Mouse (Mus musculus) kidney, postnatal 0 days (tissue): ENCODE data around the gene Lrrc10b. TPM values are rescaled to one million over a fixed set of nuclear protein-coding genes. Genes with fewer than 3 reads are reported as not detected.

Experiments
- ATAC-seq: fragments of 200-750 bp; cut with Nextera tagmentation; replicated peaks from 2 replicates; pipeline ENCODE4 v1.8.0; 2017; ENCODE audit warnings: low read depth, moderate number of reproducible peaks, moderate TSS enrichment, moderate library complexity; ENCODE audit not compliant: low FRiP score
- DNase-seq: peaks from one replicate; pipeline ENCODE4 v3.0.0-alpha.2; 2016; ENCODE audit warnings: low spot score
- H3K27ac ChIP-seq: fragments of 300-500 bp; sonication (generic); 2 replicates; pipeline ENCODE4 v1.5.1; 2014; ENCODE audit warnings: mild to moderate bottlenecking
- H3K27me3 ChIP-seq: fragments of 300-500 bp; sonication (generic); 2 replicates; pipeline ENCODE4 v1.6.1; 2014; ENCODE audit warnings: low read length, mixed read lengths; ENCODE audit not compliant: insufficient read depth
- H3K36me3 ChIP-seq: fragments of 300-500 bp; sonication (generic); 2 replicates; pipeline ENCODE4 v1.6.1; 2014; ENCODE audit warnings: low read length, mixed read lengths; ENCODE audit not compliant: insufficient read depth
- H3K4me1 ChIP-seq: fragments of 300-500 bp; sonication (generic); replicated peaks from 2 replicates; pipeline ENCODE4 v1.6.1; 2014; ENCODE audit warnings: antibody characterized with exemption, low read length, mixed read lengths; ENCODE audit not compliant: insufficient read depth
- H3K4me2 ChIP-seq: fragments of 300-500 bp; sonication (generic); 2 replicates; pipeline ENCODE4 v1.6.1; 2014; ENCODE audit warnings: mild to moderate bottlenecking, low read length, moderate library complexity, mixed read lengths
- H3K4me3 ChIP-seq: fragments of 300-500 bp; sonication (generic); replicated peaks from 2 replicates; pipeline ENCODE4 v1.5.1; 2014; ENCODE audit warnings: low read depth, low read length
- H3K9ac ChIP-seq: fragments of 300-500 bp; sonication (generic); 2 replicates; pipeline ENCODE4 v1.6.1; 2014; ENCODE audit warnings: low read depth, low read length
- H3K9me3 ChIP-seq: fragments of 300-500 bp; sonication (generic); replicated peaks from 2 replicates; pipeline ENCODE4 v1.6.1; 2016; ENCODE audit warnings: low read length, inconsistent platforms, mixed read lengths
- CTCF ChIP-seq: IDR thresholded peaks from 2 replicates; pipeline ENCODE4 v1.5.1; 2016; ENCODE audit warnings: antibody characterized with exemption, low read depth, mild to moderate bottlenecking, moderate library complexity
- WGBS: fragments of 180-500 bp; shearing (Covaris S2); extraction: QIAGEN DNeasy Blood & Tissue Kit; methylation state at CpG from one replicate; pipeline ENCODE4 v1.1.7; 2014; 5-methylcytosine and 5-hydroxymethylcytosine counted together
- polyA plus RNA-seq: library from polyadenylated mRNA; unstranded; fragments of >200 nt; fragmentation: Nextera tagmentation; extraction: Ambion mirVana; gene quantifications from 2 replicates; pipeline ENCODE4 v1.2.1, GENCODE M21; 2015

Lrrc10b gene
- polyA plus RNA-seq, 1 experiment from 2014 or later = 0.80 TPM

DNA sequence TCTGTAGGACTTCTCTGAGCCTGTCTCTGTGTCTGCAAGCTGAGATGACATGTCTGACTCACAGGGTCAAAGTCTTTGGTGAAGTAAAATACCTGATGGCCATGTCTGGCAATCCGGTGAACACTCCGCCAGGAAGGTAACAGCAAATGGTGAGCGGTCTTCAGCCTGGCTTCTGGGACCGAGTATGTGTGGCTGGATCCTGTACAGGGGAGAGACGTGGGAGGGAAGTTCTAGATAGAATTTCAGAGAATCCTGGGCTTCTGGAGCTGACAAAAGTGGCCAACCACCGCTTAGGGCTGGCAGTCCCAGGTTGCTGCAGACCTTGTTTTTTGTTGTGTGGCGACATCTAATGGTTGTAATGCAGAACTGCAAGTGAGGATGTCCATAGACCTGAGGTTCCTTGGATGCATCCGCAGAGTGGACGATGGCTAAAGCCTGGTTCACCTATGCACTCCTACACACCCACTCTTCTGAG, 29.0 kb upstream of the Lrrc10b start:
- peak; percentile 96 for TF ChIP-seq CTCF
- Histone ChIP-seq H3K27ac (no peak overlapping the region), H3K9ac (no peak overlapping the region), H3K9me3 (no peaks in the 10 kb centered on the region), H3K4me1 (no peaks in the 10 kb centered on the region), H3K4me3 (no peak overlapping the region), H3K27me3 (no peaks in the 10 kb centered on the region), H3K4me2 (no peak overlapping the region), H3K36me3 (no peaks in the 10 kb centered on the region)
- peak; percentile 93 for DNase-seq
- peak; percentile 60 for ATAC-seq
- 16% methylated on average over 9 of the region's 9 CpGs for WGBS

DNA sequence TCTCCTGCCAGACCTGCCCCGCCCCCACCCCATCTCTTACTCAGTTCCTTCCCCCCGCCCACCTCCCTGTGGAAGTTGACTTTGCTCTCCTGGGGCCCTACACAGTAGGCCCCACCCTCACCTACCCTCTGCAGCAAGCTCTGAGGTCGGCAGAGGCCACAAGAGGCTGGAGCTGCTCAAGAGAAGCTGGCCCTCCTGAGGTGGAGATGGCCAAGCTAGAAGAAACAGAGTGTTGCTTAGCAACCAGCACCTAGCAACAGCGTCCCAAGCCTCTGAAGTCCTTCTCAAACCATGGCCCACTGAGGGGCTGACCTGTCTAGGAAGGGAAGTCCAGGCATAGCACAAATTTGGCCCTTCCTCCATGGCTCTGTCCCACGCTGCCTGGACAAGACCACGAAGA, 25.4 kb upstream of the Lrrc10b start, which contains the start of gene Ppp1r32:
Gene Ppp1r32, minus strand, starts transcription at position 226 of the 400 bp plus-strand sequence.
- Histone ChIP-seq H3K4me3 (no peak within 1 kb of the TSS), H3K4me2 (no peak within 1 kb of the TSS), H3K9ac (no peak within 1 kb of the TSS), H3K9me3 (no peaks in the 10 kb centered on the region), H3K4me1 (no peaks in the 10 kb centered on the region), H3K27ac (no peak within 1 kb of the TSS), H3K27me3 (no peaks in the 10 kb centered on the region), H3K36me3 (no peaks in the 10 kb centered on the region)
- ATAC-seq (no peak), DNase-seq (peak; percentile 36)
- no peak for TF ChIP-seq CTCF
- 38% methylated on average over 6 of the region's 6 CpGs for WGBS

DNA sequence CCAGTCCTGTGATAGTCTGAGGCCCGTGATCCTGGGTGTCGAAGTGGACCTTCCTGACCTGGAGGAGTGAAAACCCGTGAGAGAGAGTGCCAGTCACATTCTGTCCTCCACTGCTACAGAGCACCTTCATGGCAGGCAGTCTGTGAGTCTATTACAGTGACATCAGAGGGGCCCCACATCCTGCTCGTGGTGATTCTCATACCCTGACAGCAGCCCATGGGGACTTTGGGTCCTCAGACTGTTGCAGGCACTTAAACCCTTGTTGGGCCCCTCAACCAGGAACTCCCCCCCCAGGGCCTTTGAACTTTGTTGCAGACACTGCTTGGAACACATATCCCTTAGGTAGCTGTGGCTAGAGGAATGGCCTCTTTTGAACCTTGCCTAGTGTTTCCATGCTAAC, 22.3 kb upstream of the Lrrc10b start:
- Histone ChIP-seq H3K9ac (no peak overlapping the region), H3K4me3 (no peak overlapping the region), H3K27ac (no peak overlapping the region), H3K4me2 (no peak overlapping the region), H3K4me1 (no peaks in the 10 kb centered on the region), H3K27me3 (no peaks in the 10 kb centered on the region), H3K9me3 (no peaks in the 10 kb centered on the region), H3K36me3 (no peaks in the 10 kb centered on the region)
- ATAC-seq = no peak
- TF ChIP-seq CTCF = no peak
- no peak for DNase-seq
- WGBS = 42% methylated on average over 4 of the region's 4 CpGs

DNA sequence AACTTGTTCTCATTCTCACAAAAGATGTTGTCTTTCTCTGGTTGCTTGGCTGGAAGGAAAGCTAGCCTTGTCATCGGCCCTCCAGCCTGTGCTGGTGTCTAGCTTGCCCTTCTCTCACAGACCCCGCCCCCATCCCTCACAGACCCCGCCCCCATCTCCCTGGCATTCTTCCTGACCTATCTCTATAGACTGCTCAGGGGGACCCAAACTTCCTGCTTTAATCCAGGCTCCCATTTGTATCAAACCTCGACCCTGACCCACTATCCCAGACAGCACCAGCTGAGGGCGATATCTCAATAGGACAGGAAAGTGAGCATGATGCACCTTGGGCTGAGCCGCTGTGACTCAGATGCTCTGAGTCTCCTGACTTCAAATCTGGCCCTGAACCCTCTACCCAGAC, 16.5 kb upstream of the Lrrc10b start:
- TF ChIP-seq CTCF = 0 out of 2 replicates have a peak, but pooled peaks have one; percentile 4
- 28% methylated on average over 6 of the region's 6 CpGs for WGBS
- no peak for ATAC-seq
- no peak for DNase-seq
- no peak overlapping the region for H3K9ac ChIP-seq
- H3K4me1 ChIP-seq = no peaks in the 10 kb centered on the region
- H3K27ac ChIP-seq = no peak overlapping the region
- no peaks in the 10 kb centered on the region for H3K9me3 ChIP-seq
- H3K4me3 ChIP-seq = no peak overlapping the region
- H3K36me3 ChIP-seq = no peaks in the 10 kb centered on the region
- H3K27me3 ChIP-seq = no peaks in the 10 kb centered on the region
- no peak overlapping the region for H3K4me2 ChIP-seq

DNA sequence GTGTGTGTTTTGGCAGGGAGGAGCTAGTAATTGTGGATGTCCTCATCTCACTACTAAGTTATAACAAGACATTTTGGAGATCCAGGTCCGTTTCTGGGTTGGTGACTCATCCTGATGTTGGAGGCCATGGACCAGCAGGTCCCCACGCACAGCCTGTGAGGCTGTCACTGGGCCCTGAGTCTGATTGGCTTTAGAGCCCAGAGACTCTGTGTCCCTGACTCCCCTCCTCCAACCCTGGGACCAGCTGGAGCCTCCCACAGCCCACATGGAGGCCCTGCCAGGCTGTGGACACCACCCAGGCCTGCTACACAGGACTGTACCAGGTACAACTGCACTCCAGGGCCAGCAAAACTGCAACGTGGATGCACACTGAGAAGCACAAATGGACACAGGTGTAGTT, 15.7 kb upstream of the Lrrc10b start:
- Histone ChIP-seq H3K9ac (no peak overlapping the region), H3K4me2 (no peak overlapping the region), H3K9me3 (no peaks in the 10 kb centered on the region), H3K36me3 (no peaks in the 10 kb centered on the region), H3K27ac (no peak overlapping the region), H3K4me3 (no peak overlapping the region), H3K27me3 (no peaks in the 10 kb centered on the region), H3K4me1 (no peaks in the 10 kb centered on the region)
- TF ChIP-seq CTCF = no peak
- ATAC-seq = no peak
- 69% methylated on average over 3 of the region's 3 CpGs for WGBS
- DNase-seq = no peak

DNA sequence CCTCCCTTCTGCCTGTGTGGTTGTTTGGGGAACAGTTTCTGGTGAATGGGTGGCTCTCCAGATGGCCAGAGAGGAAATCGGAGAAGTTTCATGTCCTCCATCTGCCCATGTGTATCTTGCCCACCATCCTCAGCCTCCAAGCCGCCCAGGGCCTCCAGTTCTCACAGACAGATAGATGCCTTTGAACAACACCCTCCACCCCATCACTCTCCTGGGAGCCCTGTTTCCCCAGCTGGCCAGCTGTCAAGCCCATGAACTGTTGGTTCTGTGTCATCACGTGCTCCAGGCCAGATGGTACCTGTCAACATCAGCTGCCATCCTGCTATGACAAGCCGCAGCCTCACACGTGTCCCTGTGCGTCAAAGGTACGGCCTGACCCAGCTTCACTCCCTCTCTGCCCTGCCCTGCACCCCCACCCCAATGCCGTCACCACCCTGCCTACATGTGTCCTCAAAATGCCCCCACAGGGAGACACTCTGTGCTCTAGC, 11.9 kb upstream of the Lrrc10b start:
- Histone ChIP-seq H3K36me3 (no peaks in the 10 kb centered on the region), H3K9ac (no peak overlapping the region), H3K4me3 (no peak overlapping the region), H3K27ac (no peak overlapping the region), H3K4me2 (no peak overlapping the region), H3K9me3 (no peaks in the 10 kb centered on the region), H3K27me3 (no peaks in the 10 kb centered on the region), H3K4me1 (no peaks in the 10 kb centered on the region)
- no peak for TF ChIP-seq CTCF
- ATAC-seq (0 out of 2 replicates have a peak, but pooled peaks have one; percentile 36), DNase-seq (no peak)
- 34% methylated on average over 8 of the region's 8 CpGs for WGBS

DNA sequence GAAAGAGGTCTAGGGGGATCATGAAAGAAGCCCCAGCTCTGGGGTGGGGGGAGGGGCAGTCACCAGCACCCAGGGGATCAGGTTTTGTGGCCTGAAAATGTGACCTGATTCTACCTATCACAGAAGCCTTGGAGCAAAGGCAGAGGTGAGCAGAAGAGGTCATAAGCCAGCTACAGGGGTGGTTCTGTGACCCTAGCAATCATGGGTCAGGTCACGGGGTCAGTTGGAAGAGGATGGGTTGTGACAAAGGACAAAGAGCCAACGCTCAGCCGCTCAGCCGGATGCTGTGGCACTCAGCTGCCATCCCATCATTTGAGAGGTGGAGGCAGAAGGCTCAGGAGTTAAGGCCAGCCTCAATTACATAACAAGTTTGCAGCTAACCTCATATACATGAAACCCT, 7.2 kb upstream of the Lrrc10b start:
- no peaks in the 10 kb centered on the region for H3K4me1 ChIP-seq
- ATAC-seq (no peak), DNase-seq (no peak)
- no peaks in the 10 kb centered on the region for H3K9me3 ChIP-seq
- TF ChIP-seq CTCF = no peak
- no peak overlapping the region for H3K9ac ChIP-seq
- H3K36me3 ChIP-seq = no peaks in the 10 kb centered on the region
- peaks cover 6% of the 10 kb centered on the region; the same call in 1 of the 2 replicates for H3K27me3 ChIP-seq
- H3K27ac ChIP-seq = no peak overlapping the region
- WGBS = 47% methylated on average over 4 of the region's 4 CpGs
- no peak overlapping the region for H3K4me3 ChIP-seq
- H3K4me2 ChIP-seq = no peak overlapping the region
